Mouse (Mus musculus): ENCODE measurements around the gene Trove2.

Trove2 gene

GRCm38 (mm10) chr1:143776446-143777411 lies at the start of gene Trove2, which contains the start of gene Uchl5:
Gene Trove2 (minus strand): TSS chr1:143777068.
Gene Uchl5 (plus strand): TSS chr1:143777272.
- DNase-seq (ENCODE audit: low read depth, low spot score) = peak; percentile 89

- DNase-seq (ENCODE audit: low read depth, low spot score) = no peak
Measured at GRCm38 (mm10) chr1:143822677-143823076, 45.8 kb upstream of the Trove2 start.

GRCm38 (mm10) chr1:143820096-143820877 lies 43.4 kb upstream of the Trove2 start:
- DNase-seq (ENCODE audit: low read depth, low spot score) = no peak

- DNase-seq (ENCODE audit: low read depth, low spot score) = peak; percentile 25
Measured at GRCm38 (mm10) chr1:143813676-143814360, 37.0 kb upstream of the Trove2 start.

GRCm38 (mm10) chr1:143809062-143809461 lies 32.2 kb upstream of the Trove2 start:
- no peak for DNase-seq (ENCODE audit: low read depth, low spot score)

- DNase-seq (ENCODE audit: low read depth, low spot score) = no peak
Measured at GRCm38 (mm10) chr1:143803537-143803936, 26.7 kb upstream of the Trove2 start.

GRCm38 (mm10) chr1:143788584-143789227 lies 11.8 kb upstream of the Trove2 start:
- peak; percentile 46 for DNase-seq (ENCODE audit: low read depth, low spot score)

GRCm38 (mm10) chr1:143777558-143778218 lies 820 bp upstream of the Trove2 start:
- peak; percentile 43 for DNase-seq (ENCODE audit: low read depth, low spot score)

GRCm38 (mm10) chr1:143773909-143774308 lies 3.0 kb downstream of the Trove2 start:
- no peak for DNase-seq (ENCODE audit: low read depth, low spot score)

GRCm38 (mm10) chr1:143773082-143773481 lies 3.8 kb downstream of the Trove2 start:
- no peak for DNase-seq (ENCODE audit: low read depth, low spot score)

GRCm38 (mm10) chr1:143770444-143771109 lies 6.3 kb downstream of the Trove2 start:
- DNase-seq (ENCODE audit: low read depth, low spot score) = no peak

- DNase-seq (ENCODE audit: low read depth, low spot score) = no peak
Measured at GRCm38 (mm10) chr1:143766238-143766637, 10.6 kb downstream of the Trove2 start.

GRCm38 (mm10) chr1:143765801-143766200 lies 11.1 kb downstream of the Trove2 start:
- DNase-seq (ENCODE audit: low read depth, low spot score) = no peak

- DNase-seq (ENCODE audit: low read depth, low spot score) = no peak
Measured at GRCm38 (mm10) chr1:143764443-143764842, 12.4 kb downstream of the Trove2 start.

GRCm38 (mm10) chr1:143762159-143762558 lies 14.7 kb downstream of the Trove2 start:
- no peak for DNase-seq (ENCODE audit: low read depth, low spot score)

- DNase-seq (ENCODE audit: low read depth, low spot score) = no peak
Measured at GRCm38 (mm10) chr1:143745871-143746270, 31.0 kb downstream of the Trove2 start.

GRCm38 (mm10) chr1:143742186-143742585 lies 34.7 kb downstream of the Trove2 start:
- DNase-seq (ENCODE audit: low read depth, low spot score) = no peak

GRCm38 (mm10) chr1:143741331-143741730 lies 35.5 kb downstream of the Trove2 start:
- DNase-seq (ENCODE audit: low read depth, low spot score) = no peak

GRCm38 (mm10) chr1:143740581-143740980 lies 36.3 kb downstream of the Trove2 start:
- DNase-seq (ENCODE audit: low read depth, low spot score) = no peak
